Mouse (Mus musculus) limb, embryonic 10.5 days (tissue): ENCODE data around the gene Pfdn6. TPM values are rescaled to one million over a fixed set of nuclear protein-coding genes. Genes with fewer than 3 reads are reported as not detected.

ENCODE experiments used
- DNase-seq: peaks from one replicate; pipeline ENCODE4 v3.0.0-alpha.2; 2017; ENCODE audit warnings: low spot score
- H3K27ac ChIP-seq: fragments of 300-500 bp; sonication (generic); 2 replicates; pipeline ENCODE4 v1.5.1; 2016; ENCODE audit warnings: mild to moderate bottlenecking
- H3K27me3 ChIP-seq: fragments of 300-500 bp; sonication (generic); 2 replicates; pipeline ENCODE4 v1.6.1; 2016; ENCODE audit warnings: low read depth, mild to moderate bottlenecking; ENCODE audit not compliant: poor library complexity, severe bottlenecking
- H3K36me3 ChIP-seq: fragments of 300-500 bp; sonication (generic); 2 replicates; pipeline ENCODE4 v1.6.1; 2016; ENCODE audit warnings: mild to moderate bottlenecking, moderate library complexity
- H3K4me1 ChIP-seq: fragments of 300-500 bp; sonication (generic); 2 replicates; pipeline ENCODE4 v1.6.1; 2016
- H3K4me3 ChIP-seq: fragments of 300-500 bp; sonication (generic); 2 replicates; pipeline ENCODE4 v1.5.1; 2016; ENCODE audit warnings: mild to moderate bottlenecking, moderate library complexity
- H3K9me3 ChIP-seq: fragments of 300-500 bp; sonication (generic); replicated peaks from 2 replicates; pipeline ENCODE4 v1.6.1; 2016; ENCODE audit warnings: mild to moderate bottlenecking
- WGBS: fragments of 180-500 bp; shearing (Covaris S2); methylation state at CpG from one replicate; pipeline ENCODE4 v1.1.7; 2016; 5-methylcytosine and 5-hydroxymethylcytosine counted together
- polyA plus RNA-seq: library from polyadenylated mRNA; unstranded; fragments of >200 nt; fragmentation: Nextera tagmentation; extraction: Ambion mirVana; gene quantifications from 2 replicates; pipeline ENCODE4 v1.2.1, GENCODE M21; 2016

Pfdn6 gene
- polyA plus RNA-seq, 1 experiment from 2014 or later, result 212 TPM

DNA sequence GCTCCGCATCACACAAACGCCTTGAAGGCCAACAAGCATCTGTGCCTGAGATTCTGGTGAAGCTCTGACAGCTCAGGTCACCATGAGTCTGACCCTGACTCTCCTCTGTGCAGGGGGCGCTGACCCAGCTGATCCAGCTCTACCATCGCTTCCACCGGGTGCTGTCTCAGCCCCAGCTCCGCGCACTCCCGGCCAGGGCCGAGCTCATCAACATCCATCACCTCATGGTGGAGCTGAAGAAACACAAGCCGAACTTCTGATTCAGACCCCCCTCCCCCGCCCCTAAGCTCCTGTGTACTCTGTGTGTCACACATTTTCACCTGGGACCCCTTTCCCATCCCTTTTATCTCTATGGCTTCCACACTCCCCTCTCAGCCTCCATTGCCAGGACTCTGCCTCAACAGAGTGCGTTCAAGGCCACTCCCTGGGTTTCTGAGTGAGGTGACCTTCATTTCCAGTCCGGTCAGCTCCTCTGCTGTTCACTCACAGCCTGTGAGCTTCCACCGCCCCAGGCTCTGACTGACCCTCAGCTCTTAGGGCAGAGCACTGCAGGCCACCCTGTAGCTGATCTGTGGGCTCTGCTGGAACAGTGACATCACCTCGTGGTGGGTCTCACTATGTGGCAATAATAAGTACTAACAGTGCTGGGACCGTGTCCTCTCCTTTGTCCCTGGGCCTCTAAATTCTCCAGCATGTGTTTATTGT, 25.9 kb upstream of the Pfdn6 start:
- 89% methylated on average over 16 of the region's 16 CpGs for WGBS
- Histone ChIP-seq H3K36me3 (peaks cover 57% of the 10 kb centered on the region), H3K27ac (no peak overlapping the region), H3K27me3 (no peaks in the 10 kb centered on the region), H3K9me3 (no peaks in the 10 kb centered on the region), H3K4me3 (no peak overlapping the region), H3K4me1 (no peaks in the 10 kb centered on the region)
- no peak for DNase-seq

DNA sequence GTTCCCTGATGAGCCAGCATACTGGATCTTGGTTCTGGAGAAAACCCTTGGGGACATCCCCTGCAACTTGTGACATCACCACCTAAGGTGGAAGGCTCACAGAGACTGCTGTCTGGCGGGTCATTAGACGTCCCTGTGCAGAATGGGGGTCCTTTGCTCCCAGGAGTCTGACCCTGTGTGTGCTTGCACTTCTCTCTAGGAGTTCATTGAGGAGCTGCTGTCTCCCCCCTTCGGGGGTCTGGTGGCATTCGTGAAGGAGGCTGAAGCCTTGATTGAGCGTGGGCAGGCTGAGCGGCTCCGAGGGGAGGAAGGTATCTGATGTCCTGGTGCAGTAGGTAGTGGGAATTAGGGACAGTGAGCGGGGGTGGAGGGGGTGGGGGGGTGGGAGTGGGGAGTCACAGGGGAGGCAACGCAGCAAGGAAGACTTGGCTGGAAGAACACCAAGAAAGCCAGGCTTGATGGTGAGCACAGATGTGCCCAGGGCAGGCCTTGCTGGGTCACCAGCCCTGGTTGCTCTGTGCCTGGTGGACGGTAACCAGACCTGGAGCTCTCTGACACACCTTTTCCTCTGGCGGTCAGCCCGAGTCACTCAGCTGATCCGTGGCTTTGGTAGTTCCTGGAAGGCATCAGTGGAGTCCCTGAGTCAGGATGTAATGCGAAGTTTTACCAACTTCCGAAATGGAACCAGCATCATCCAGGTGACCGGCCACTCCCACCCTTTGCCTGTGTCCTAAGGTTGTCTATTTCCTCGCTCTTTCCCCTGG, 25.1 kb upstream of the Pfdn6 start:
- H3K9me3 ChIP-seq, result no peaks in the 10 kb centered on the region
- H3K36me3 ChIP-seq, result peaks cover 64% of the 10 kb centered on the region
- H3K27ac ChIP-seq, result no peak overlapping the region
- no peak for DNase-seq
- no peaks in the 10 kb centered on the region for H3K27me3 ChIP-seq
- H3K4me3 ChIP-seq, result no peak overlapping the region
- no peaks in the 10 kb centered on the region for H3K4me1 ChIP-seq
- WGBS, result 95% methylated on average over 17 of the region's 17 CpGs

DNA sequence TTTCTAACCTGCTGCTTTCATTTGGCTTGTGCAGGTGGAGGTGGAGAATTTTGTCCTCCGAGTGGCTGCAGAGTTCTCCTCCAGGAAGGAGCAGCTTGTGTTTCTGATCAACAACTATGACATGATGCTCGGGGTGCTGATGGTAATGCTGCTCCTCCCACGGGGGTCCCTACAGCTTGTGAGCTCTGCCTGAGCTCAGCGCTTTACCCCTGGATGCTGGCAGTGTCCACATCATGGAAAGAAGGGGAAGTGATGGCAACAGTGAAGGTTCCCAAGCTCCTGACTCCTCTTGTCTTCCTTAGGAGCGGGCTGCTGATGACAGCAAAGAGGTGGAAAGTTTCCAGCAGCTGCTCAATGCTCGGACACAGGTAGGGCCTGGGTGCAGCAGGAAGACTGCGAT, 22.7 kb upstream of the Pfdn6 start:
- H3K27ac ChIP-seq, result no peak overlapping the region
- peaks cover 88% of the 10 kb centered on the region for H3K36me3 ChIP-seq
- no peak overlapping the region for H3K4me3 ChIP-seq
- H3K4me1 ChIP-seq, result no peaks in the 10 kb centered on the region
- no peak for DNase-seq
- no peaks in the 10 kb centered on the region for H3K9me3 ChIP-seq
- H3K27me3 ChIP-seq, result no peaks in the 10 kb centered on the region
- WGBS, result 93% methylated on average over 7 of the region's 7 CpGs

DNA sequence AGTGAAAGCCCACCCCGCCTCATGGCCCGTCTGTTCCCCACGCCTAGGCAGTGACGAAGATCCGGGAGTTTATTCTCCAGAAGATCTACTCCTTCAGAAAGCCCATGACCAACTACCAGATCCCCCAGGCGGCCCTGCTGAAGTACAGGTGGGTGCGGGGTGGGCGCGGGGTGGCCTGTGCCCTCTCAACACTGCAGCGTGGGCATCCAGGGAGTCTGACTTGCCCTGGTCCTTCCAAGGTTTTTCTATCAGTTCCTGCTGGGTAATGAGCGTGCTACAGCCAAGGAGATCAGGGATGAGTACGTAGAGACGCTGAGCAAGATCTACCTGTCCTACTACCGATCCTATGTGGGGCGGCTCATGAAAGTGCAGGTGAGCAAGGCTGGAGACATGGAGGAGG, 19.8 kb upstream of the Pfdn6 start:
- Histone ChIP-seq H3K36me3 (peaks cover 69% of the 10 kb centered on the region), H3K4me1 (peaks cover 15% of the 10 kb centered on the region), H3K27ac (no peak overlapping the region), H3K4me3 (no peak overlapping the region), H3K27me3 (no peaks in the 10 kb centered on the region), H3K9me3 (no peaks in the 10 kb centered on the region)
- DNase-seq, result no peak
- 92% methylated on average over 15 of the region's 15 CpGs for WGBS

DNA sequence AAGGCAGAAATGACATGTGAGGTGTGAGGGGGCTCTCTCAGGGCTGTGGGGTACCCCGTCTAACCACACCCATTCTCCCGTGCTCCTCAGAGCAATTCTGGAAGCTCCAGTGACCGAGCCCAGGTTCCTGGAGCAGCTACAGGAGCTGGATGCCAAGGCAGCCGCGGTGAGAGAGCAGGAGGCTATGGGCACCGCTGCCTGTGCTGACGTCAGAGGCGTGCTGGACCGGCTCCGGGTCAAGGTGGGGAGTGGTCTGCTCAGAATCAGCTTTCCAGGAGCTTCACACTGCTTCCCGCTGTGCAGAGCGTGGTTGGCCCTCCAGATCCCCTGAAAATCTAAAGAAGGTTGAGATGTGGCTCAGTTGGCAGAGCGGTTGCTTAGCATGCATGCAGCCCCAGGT, 19.0 kb upstream of the Pfdn6 start:
- no peak overlapping the region for H3K27ac ChIP-seq
- peaks cover 70% of the 10 kb centered on the region for H3K36me3 ChIP-seq
- H3K4me1 ChIP-seq, result peaks cover 21% of the 10 kb centered on the region
- H3K9me3 ChIP-seq, result no peaks in the 10 kb centered on the region
- no peak for DNase-seq
- no peak overlapping the region for H3K4me3 ChIP-seq
- H3K27me3 ChIP-seq, result no peaks in the 10 kb centered on the region
- 93% methylated on average over 13 of the region's 13 CpGs for WGBS

DNA sequence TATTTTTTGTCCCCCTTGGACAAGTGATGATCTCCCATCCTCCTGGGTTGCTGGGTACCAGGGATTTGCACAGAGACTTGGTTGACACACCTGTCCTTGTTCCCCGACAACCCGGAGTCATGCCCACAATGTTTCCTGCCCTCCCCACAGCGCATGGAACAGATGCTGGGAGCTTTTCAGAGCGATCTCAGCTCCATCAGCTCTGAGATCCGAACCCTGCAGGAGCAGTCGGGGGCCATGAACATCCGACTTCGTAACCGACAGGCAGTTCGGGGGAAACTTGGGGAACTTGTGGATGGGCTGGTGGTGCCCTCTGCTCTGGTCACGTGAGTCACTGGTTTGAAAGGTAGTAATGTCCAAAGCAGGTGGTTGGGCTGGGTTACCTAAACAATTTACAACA, 18.3 kb upstream of the Pfdn6 start:
- DNase-seq, result no peak
- Histone ChIP-seq H3K9me3 (no peaks in the 10 kb centered on the region), H3K36me3 (peaks cover 70% of the 10 kb centered on the region), H3K4me1 (peaks cover 28% of the 10 kb centered on the region), H3K27ac (no peak overlapping the region), H3K27me3 (no peaks in the 10 kb centered on the region), H3K4me3 (no peak overlapping the region; the same call in 1 of the 2 replicates)
- WGBS, result 95% methylated on average over 11 of the region's 11 CpGs

DNA sequence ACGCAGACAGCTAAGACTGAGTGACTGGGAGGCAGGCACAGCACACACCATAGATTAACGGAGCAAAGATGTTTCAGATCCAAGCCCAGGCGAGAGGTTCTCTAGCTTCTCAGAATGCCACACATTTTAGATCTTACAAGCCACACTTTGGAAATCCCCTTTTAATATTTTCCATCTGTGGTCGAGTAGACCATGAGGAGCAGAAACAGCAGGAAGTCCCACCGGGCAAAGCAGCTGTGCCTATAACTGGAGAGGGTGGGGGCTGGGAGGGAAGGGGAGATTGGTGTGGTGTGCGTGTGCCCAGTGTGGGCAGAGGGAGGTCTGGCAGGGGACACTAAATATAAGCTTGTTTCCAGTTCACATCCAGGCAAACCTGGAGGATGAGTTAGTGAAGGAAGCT, 17.4 kb upstream of the Pfdn6 start:
- 80% methylated on average over 6 of the region's 6 CpGs for WGBS
- H3K36me3 ChIP-seq, result peaks cover 70% of the 10 kb centered on the region
- no peaks in the 10 kb centered on the region for H3K9me3 ChIP-seq
- H3K4me3 ChIP-seq, result no peak overlapping the region
- H3K27me3 ChIP-seq, result no peaks in the 10 kb centered on the region
- no peak overlapping the region for H3K27ac ChIP-seq
- no peak for DNase-seq
- peaks cover 37% of the 10 kb centered on the region for H3K4me1 ChIP-seq

DNA sequence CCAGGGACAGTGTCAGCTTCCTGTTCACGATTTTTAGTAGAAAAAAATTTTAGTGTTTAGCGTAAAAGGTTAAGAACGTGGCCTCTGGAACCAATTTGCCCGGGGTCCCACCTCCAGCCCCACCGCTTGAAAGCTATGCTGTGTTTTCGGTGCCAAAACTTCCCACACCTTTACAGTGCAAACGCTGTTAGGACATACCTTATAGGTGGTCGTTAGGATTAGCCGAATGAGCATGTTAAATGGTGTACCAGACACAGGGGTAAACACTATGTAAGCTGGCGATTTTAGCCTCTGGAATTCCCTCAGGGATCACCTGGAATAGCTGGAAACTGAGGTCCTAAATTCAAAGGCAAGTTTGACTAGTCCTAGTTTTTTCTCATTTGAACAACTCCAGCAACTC, 16.2 kb upstream of the Pfdn6 start:
- WGBS, result 8% methylated on average over 10 of the region's 10 CpGs
- Histone ChIP-seq H3K4me1 (peaks cover 49% of the 10 kb centered on the region), H3K27ac (peak overlapping the region; percentile 98), H3K36me3 (peaks cover 70% of the 10 kb centered on the region), H3K27me3 (no peaks in the 10 kb centered on the region), H3K9me3 (no peaks in the 10 kb centered on the region), H3K4me3 (peak overlapping the region; percentile 99)
- no peak for DNase-seq

DNA sequence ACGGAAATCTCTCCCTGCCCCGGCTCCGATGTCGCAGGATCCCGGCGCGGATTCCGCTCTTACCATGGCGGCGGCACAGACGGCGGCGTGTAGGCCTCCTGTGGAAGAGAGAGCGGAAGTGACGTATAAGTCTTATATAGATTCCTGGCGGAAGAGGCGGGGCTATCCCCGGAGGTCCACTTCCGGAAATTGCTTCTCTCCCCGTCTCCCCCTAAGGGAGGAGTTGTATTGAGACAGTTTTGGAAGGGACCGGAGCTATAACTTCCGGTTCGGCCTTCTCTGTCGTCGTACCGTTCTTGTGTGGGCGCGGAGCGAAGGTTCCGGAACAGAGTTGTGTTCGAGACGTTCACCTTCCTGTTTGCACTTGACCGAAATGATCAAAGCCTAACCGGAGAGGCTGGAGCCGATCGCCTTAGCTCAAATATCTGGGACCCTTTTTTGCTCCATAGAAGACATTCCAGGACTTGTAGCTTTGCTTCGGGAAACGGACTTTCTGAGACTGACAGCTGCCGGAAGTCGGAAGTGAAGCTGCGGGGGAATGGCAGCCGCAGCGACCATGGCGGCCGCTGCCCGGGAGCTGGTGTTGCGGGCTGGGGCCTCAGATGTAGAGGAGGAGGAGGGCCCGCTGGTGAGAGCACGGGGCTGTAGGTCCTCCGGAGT, 15.5 kb upstream of the Pfdn6 start, which contains the start of the genes Vps52 and Rps18:
Gene Vps52 (plus strand): TSS at position 258 of the 660 bp plus-strand sequence.
Gene Rps18 (minus strand): TSS at position 447 of the 660 bp plus-strand sequence.
- Histone ChIP-seq H3K4me1 (peaks cover 55% of the 10 kb centered on the region), H3K4me3 (peak within 1 kb of the TSS; percentile 99), H3K9me3 (no peaks in the 10 kb centered on the region), H3K27me3 (no peaks in the 10 kb centered on the region), H3K27ac (peak within 1 kb of the TSS; percentile 98), H3K36me3 (peaks cover 69% of the 10 kb centered on the region)
- peak; percentile 96 for DNase-seq
- under 1% methylated on average over 50 of the region's 50 CpGs for WGBS

DNA sequence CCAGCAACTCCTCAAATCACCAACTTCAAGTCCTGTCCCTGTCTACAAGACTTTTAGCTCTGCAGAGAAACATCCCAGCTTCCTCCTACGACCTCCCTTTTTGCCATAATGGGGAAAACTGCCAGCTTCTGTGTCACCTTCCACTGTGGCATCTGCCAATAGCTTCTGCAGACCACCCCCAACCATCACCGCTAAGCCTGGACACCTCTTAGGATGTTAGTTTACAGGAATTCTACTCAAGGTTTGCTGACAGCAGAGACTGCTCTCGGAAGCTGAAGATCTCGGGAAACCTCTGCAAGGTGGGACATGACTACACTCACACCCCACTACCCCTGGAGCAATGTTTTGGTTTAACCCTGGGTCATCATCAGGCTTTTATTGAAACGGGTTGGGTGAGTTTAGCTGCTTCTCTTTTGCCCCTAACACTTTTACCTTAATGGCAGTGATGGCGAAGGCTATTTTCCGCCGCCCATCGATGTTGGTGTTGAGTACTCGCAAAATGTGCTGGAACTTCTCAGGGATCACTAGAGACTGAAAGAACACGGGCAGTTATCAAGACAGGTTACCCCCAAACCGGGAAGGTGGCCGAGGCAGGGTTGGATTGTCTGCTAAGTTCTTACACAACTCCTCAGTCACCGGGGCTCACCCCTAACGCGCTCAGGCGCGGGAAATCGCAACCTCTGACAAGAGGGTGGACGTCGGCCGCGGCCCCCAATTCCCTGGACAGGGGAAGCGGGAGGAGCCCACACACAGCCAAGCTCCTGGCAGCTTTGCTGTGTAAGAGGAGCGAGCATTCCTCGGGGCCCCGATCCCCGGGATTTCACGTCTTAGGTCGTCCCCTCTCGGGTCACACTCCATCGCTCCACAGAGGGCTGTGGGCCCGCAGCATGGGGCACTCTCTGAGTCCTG, 14.8 kb upstream of the Pfdn6 start:
- H3K27me3 ChIP-seq, result no peaks in the 10 kb centered on the region
- H3K27ac ChIP-seq, result peak overlapping the region; percentile 98
- whole genome bisulfite sequencing, result 1% methylated on average over 33 of the region's 33 CpGs
- H3K4me3 ChIP-seq, result peak overlapping the region; percentile 99
- peaks cover 63% of the 10 kb centered on the region for H3K4me1 ChIP-seq
- DNase-seq, result no peak
- H3K36me3 ChIP-seq, result peaks cover 69% of the 10 kb centered on the region
- no peaks in the 10 kb centered on the region for H3K9me3 ChIP-seq

DNA sequence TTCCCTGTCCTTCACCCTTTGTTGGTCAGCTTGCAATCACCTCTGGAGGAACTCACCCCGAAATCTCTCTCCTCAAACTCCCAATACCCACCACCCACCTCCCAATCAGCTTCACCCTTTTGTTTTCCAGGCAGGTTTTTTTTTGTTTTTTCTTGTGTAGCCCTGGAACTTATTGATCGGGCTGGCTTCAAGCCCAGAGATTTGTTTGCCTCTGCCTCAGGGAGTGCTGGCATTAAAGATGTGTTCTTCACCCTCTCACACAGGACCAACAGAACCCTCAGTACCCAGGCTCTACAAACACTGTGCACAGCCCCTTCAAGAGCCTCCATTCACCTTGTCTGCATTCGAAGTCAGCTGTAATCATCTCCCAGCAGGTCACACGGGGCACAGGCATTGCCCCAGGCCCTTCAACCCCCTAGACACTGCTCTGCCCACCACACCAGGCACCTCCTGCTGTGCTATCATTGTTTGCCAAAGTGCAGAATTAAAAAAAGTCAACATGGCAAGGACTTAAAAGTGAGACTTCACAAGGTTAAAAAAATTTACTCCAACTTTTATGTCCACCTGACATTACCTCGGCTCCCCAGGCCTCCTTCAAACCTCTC, 13.9 kb upstream of the Pfdn6 start:
- no peak for DNase-seq
- H3K36me3 ChIP-seq, result peaks cover 69% of the 10 kb centered on the region
- peak overlapping the region; percentile 98 for H3K27ac ChIP-seq
- WGBS, result 46% methylated on average over 5 of the region's 5 CpGs
- peaks cover 66% of the 10 kb centered on the region for H3K4me1 ChIP-seq
- no peaks in the 10 kb centered on the region for H3K27me3 ChIP-seq
- H3K4me3 ChIP-seq, result peak overlapping the region; percentile 99
- no peaks in the 10 kb centered on the region for H3K9me3 ChIP-seq

DNA sequence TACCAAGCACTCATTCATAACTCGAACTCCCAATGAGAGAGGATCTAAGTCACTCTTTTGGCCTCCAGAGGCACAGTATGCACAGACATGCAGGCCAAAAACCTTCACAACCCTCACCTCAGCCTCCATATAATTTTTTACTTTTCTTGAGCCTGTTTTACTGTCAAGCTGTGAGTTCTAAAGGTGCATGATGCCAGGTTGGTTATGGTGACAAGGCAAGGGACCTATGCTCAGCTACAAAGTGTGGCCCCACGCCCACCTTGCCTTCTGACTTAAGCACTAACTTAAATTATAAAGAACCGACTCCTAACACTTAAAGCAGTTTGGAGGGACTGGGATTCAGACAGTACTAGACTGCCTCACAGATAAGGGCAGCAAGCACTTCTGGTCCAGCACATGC, 13.2 kb upstream of the Pfdn6 start:
- Histone ChIP-seq H3K36me3 (peaks cover 69% of the 10 kb centered on the region), H3K9me3 (no peaks in the 10 kb centered on the region), H3K27ac (no peak overlapping the region), H3K4me3 (peak overlapping the region; percentile 99), H3K4me1 (peaks cover 66% of the 10 kb centered on the region), H3K27me3 (no peaks in the 10 kb centered on the region)
- no peak for DNase-seq
- 77% methylated on average over 3 of the region's 3 CpGs for WGBS
